Mouse (Mus musculus) ES-E14 (cell line): ENCODE data around the gene Cabp4. TPM values are rescaled to one million over a fixed set of nuclear protein-coding genes. Genes with fewer than 3 reads are reported as not detected.
A peak's percentile ranks its signal among the peaks of the same experiment; 100 is the strongest.

Experiments
- DNase-seq: peaks from one replicate; pipeline ENCODE4 v3.0.0-alpha.2; 2013; ENCODE audit warnings: low read depth, low spot score
- H3K27ac ChIP-seq: 2 replicates; pipeline ENCODE4 v1.5.1; 2012; ENCODE audit warnings: low read depth, mild to moderate bottlenecking, low read length, moderate library complexity, mixed read lengths; ENCODE audit not compliant: poor library complexity, insufficient read depth, severe bottlenecking
- H3K36me3 ChIP-seq: 2 replicates; pipeline ENCODE4 v1.6.1; 2012; ENCODE audit warnings: mild to moderate bottlenecking, low read length, moderate library complexity, mixed read lengths; ENCODE audit not compliant: control insufficient read depth, poor library complexity, insufficient read depth, severe bottlenecking
- H3K4me1 ChIP-seq, 2 experiments: fragments of 150-350 bp in 1 of 2; sonication (generic) in 1 of 2; 2 replicates each; pipeline ENCODE4 v1.6.1; 2012; ENCODE audit warnings: low read length in 2 of 2, mild to moderate bottlenecking in 1 of 2, mixed read lengths in 1 of 2; ENCODE audit not compliant: control insufficient read depth in 2 of 2, insufficient read depth in 2 of 2, poor library complexity in 1 of 2
- H3K4me3 ChIP-seq, 2 experiments: fragments of 150-350 bp in 1 of 2; sonication (generic) in 1 of 2; 2 replicates each; pipeline ENCODE4 v1.5.1; 2012; ENCODE audit warnings: low read length in 2 of 2, low read depth in 1 of 2, mild to moderate bottlenecking in 1 of 2, mixed read lengths in 1 of 2; ENCODE audit not compliant: insufficient read depth in 1 of 2, poor library complexity in 1 of 2, severe bottlenecking in 1 of 2
- H3K9ac ChIP-seq: 2 replicates; pipeline ENCODE4 v1.6.1; 2012; ENCODE audit warnings: low read depth, mild to moderate bottlenecking, low read length, mixed read lengths; ENCODE audit not compliant: poor library complexity, insufficient read depth, severe bottlenecking
- H3K9me3 ChIP-seq: fragments of 150-350 bp; sonication (generic); 2 replicates; pipeline ENCODE4 v1.6.1; 2012; ENCODE audit warnings: low read depth, mild to moderate bottlenecking, low read length; ENCODE audit not compliant: control insufficient read depth, insufficient read depth
- CHD2 ChIP-seq: IDR thresholded peaks from 2 replicates; pipeline ENCODE4 v1.6.1; 2014; ENCODE audit warnings: mild to moderate bottlenecking, low read depth, low read length, inconsistent platforms
- HCFC1 ChIP-seq: IDR thresholded peaks from 2 replicates; pipeline ENCODE4 v1.6.1; 2012; ENCODE audit warnings: low read length, inconsistent platforms, borderline replicate concordance; ENCODE audit not compliant: insufficient read depth
- MAFK ChIP-seq: IDR thresholded peaks from 2 replicates; pipeline ENCODE4 v1.6.1; 2014; ENCODE audit warnings: mild to moderate bottlenecking, low read depth, low read length, inconsistent platforms; ENCODE audit not compliant: insufficient read depth
- ZC3H11A ChIP-seq: IDR thresholded peaks from 2 replicates; pipeline ENCODE4 v1.6.1; 2012; ENCODE audit warnings: low read depth, mild to moderate bottlenecking, inconsistent platforms, low read length, borderline replicate concordance
- ZNF384 ChIP-seq: IDR thresholded peaks from 2 replicates; pipeline ENCODE4 v1.6.1; 2012; ENCODE audit warnings: low read depth, low read length, inconsistent platforms
- in situ Hi-C, 2 experiments: fragments of 600-800 bp; cut with MboI; formaldehyde crosslinking; loops; one replicate each; pipeline ENCODE4 v1.15.1; 2025; ENCODE audit warnings: low sequenced_read_pairs in 2 of 2, inconsistent platforms in 1 of 2; ENCODE audit not compliant: unreplicated experiment in 2 of 2
- total RNA-seq: library from RNA; depleted of rRNA; stranded (reverse); fragments of 300-350 nt; gene quantifications from 2 replicates; pipeline ENCODE4 v1.2.3, GENCODE M21; 2012

Gene Cabp4
- total RNA-seq, 1 experiment = 1.8 TPM

DNA sequence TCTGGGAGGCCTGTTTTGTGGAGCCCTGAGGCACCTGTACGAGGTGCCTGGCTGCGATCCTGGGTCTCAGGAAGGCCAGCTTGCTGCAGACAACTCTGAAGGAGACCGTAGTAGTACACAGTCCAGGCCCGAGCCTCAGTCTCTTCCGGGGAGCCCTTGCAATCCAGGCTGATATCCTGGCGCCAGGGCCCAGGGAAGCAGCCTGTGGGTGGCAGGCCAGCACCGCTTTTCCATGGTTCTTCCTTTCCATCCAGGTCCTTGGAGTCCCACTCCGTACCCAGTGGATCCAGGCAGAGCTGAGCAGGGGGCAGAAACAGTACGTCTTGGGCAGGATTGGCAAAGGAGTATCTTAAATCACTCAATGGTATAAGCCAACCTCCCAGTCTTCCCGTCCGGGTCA lies 29.1 kb upstream of the Cabp4 start:
- H3K4me1 ChIP-seq = peaks cover 0 to 30% of the 10 kb centered on the region in 2 experiments; a peak in 2 of 4 replicates
- no peak overlapping the region for H3K27ac ChIP-seq
- peak overlapping the region; percentile 52 for H3K9ac ChIP-seq
- no peak overlapping the region for H3K4me3 ChIP-seq
- DNase-seq = no peak
- no peak for TF ChIP-seq MAFK
- TF ChIP-seq ZC3H11A = no peak
- TF ChIP-seq HCFC1 = no peak
- TF ChIP-seq CHD2 = no peak
- TF ChIP-seq ZNF384 = no peak
- no peaks in the 10 kb centered on the region for H3K36me3 ChIP-seq
- no peaks in the 10 kb centered on the region for H3K9me3 ChIP-seq
- in situ Hi-C loops = no loop called here

DNA sequence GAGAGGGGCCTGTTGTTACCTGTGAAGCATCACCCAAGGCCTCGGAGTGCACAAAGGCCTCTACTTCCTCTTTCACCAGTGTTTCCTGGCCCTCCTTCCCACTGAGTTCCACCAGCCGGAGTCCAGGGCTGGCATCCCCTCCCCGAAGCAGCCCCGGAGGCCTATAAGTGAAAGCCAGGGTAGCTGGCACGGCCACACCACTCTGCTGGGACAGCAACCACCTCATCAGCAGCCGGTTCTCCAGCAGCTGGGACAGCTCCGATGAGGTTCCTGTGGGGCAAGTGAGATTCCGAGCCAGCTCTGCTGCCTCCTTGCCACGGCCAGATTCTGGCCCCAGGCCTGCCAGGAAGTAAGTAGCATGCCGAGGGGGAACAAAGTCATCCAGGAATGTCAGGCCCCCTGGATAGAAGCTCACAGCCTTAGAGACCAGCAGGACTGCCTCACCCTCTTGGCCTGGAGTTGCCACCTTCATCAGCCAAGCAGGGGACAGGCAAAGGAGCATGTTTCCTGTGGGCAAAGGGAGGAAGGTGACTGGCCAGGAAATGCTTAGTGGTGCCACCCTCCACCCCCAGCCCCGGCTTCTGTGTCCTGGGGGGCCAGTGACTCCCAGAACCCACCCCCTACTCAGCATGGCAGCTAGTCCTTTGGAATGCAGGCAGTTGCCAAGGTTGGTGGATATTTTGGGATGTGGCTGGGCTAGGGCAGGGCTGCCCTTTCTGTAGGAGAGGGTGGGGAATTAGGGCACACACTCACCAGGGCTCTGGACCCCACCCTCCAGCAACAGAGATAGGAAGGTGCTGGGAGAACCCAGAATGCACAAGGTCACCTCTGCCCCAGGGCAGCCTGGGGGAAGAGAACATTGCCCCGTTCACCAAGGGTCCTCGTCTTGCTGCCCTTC lies 27.8 kb upstream of the Cabp4 start:
- TF ChIP-seq ZNF384 = no peak
- TF ChIP-seq MAFK = no peak
- TF ChIP-seq ZC3H11A = no peak
- no peak for TF ChIP-seq HCFC1
- no peak for TF ChIP-seq CHD2
- Histone ChIP-seq H3K4me1 (peaks cover 0 to 30% of the 10 kb centered on the region in 2 experiments; a peak in 2 of 4 replicates), H3K9me3 (no peaks in the 10 kb centered on the region), H3K9ac (no peak overlapping the region), H3K36me3 (no peaks in the 10 kb centered on the region), H3K4me3 (no peak overlapping the region), H3K27ac (no peak overlapping the region)
- in situ Hi-C loops = no loop called here
- DNase-seq = no peak

DNA sequence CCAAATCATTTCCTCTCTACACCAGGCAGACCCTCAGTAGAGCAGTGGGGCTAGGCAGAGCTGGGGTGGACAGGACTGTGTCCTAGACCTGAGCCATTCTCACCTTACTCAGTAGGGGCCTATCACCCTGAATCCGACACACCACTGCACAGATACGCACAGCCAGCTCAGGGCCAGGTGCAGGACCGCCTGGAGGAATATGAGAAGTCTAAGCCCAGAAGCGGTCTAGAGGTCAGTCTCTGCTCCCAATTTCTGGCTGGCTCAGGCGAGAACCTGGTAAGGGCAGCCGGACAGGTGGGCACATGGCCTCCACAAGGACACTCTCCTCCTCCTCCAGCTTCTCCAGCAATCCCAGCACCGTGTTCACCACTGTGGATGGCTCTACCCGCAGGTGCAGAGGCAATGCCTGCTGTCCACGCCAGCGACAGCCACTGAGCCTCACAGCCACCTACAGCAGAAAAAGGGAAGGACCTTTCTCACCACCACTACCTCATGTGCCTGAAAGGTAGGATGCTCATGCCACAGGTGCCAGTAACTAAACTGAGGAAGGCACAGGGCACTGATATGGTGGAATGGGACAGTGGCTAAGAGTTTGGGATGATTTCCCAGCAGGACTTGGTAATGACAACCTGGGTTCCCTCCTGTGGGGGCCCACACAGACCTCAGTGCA lies 27.0 kb upstream of the Cabp4 start:
- H3K4me3 ChIP-seq = no peak overlapping the region
- no peak overlapping the region for H3K9ac ChIP-seq

DNA sequence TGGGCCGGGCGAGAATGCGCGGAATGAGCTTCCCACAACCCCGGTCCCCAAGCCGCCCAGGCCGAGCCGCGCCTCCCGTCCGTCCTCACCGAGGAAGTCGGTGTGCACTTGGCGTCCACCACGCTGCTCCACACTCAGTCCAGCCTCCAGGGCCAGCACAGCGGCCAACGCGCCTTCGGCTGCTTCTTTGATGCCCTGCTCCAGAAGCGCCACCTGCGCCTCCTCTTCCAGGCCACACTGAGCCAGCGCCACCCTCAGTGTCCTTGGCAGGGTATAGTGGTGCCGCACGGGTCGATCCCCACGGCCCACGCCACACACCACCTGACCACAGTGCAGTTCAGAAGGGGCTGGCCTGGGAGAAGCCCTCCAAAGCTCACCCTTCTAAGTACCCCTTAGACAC lies 26.0 kb upstream of the Cabp4 start:
- peaks cover 0 to 24% of the 10 kb centered on the region in 2 experiments; a peak in 1 of 4 replicates for H3K4me1 ChIP-seq
- H3K4me3 ChIP-seq = peak overlapping the region; percentile 63 to 88
- no peak for DNase-seq
- TF ChIP-seq ZNF384 (no peak), MAFK (no peak)
- no peaks in the 10 kb centered on the region for H3K9me3 ChIP-seq
- H3K36me3 ChIP-seq = no peaks in the 10 kb centered on the region
- in situ Hi-C loops = no loop called here
- no peak overlapping the region for H3K27ac ChIP-seq
- H3K9ac ChIP-seq = peak overlapping the region; percentile 72

More for the DNA sequence above, 27.0 kb upstream of the Cabp4 start:
- no peak for DNase-seq
- no peak overlapping the region for H3K27ac ChIP-seq
- in situ Hi-C loops = no loop called here
- no peaks in the 10 kb centered on the region for H3K36me3 ChIP-seq
- TF ChIP-seq HCFC1 (no peak), ZNF384 (no peak), CHD2 (no peak), ZC3H11A (no peak), MAFK (no peak)
- H3K9me3 ChIP-seq = no peaks in the 10 kb centered on the region
- peaks cover 0 to 30% of the 10 kb centered on the region in 2 experiments; a peak in 2 of 4 replicates for H3K4me1 ChIP-seq
